Mouse (Mus musculus) bone marrow, adult 2 months (tissue): ENCODE data around the gene Dbp. TPM values are rescaled to one million over a fixed set of nuclear protein-coding genes. Genes with fewer than 3 reads are reported as not detected.
"Not testable (repeated sequence)": the region's sequence is repeated elsewhere in the genome, so short reads cannot be mapped to it uniquely, and the experiment has no call there.

Experiments
- H3K27ac ChIP-seq: fragments of 200-500 bp; 2 replicates; pipeline ENCODE4 v1.5.1; 2012; ENCODE audit warnings: low read depth, mild to moderate bottlenecking, control low read depth, inconsistent platforms, low read length; ENCODE audit not compliant: control insufficient read depth, poor library complexity, insufficient read depth
- H3K4me1 ChIP-seq: fragments of 200-500 bp; 2 replicates; pipeline ENCODE4 v1.6.1; 2011; ENCODE audit warnings: low read length; ENCODE audit not compliant: control insufficient read depth, insufficient read depth
- H3K4me3 ChIP-seq: fragments of 200-500 bp; replicated peaks from 2 replicates; pipeline ENCODE3; 2011; ENCODE audit warnings: mild to moderate bottlenecking, low read depth, low read length, control low read depth; ENCODE audit not compliant: control insufficient read depth
- CTCF ChIP-seq: fragments of 200-500 bp; IDR thresholded peaks from 2 replicates; pipeline ENCODE4 v1.5.1; 2011; ENCODE audit warnings: low read length, control low read depth; ENCODE audit not compliant: control insufficient read depth, insufficient read depth
- POLR2A ChIP-seq: fragments of 200-500 bp; IDR thresholded peaks from 2 replicates; pipeline ENCODE4 v1.6.1; 2011; ENCODE audit warnings: low read depth, mild to moderate bottlenecking, control low read depth, low read length, borderline replicate concordance; ENCODE audit not compliant: control insufficient read depth
- WGBS: fragments of 180-500 bp; shearing (Covaris S2); methylation state at CpG from one replicate; pipeline ENCODE4 v1.1.7; 2018; 5-methylcytosine and 5-hydroxymethylcytosine counted together
- polyA plus RNA-seq: library from polyadenylated mRNA; stranded (reverse); fragments of >200 nt; gene quantifications from 2 replicates; pipeline ENCODE4 v1.2.4, GENCODE M21; 2011; ENCODE audit warnings: low replicate concordance; ENCODE audit not compliant: missing spikeins, insufficient read depth, insufficient read length

Gene Dbp
- polyA plus RNA-seq: 8.6 and 19.3 TPM in 2 replicates

GRCm38 (mm10) chr7:45704730-45705442 lies at the start of gene Dbp:
Gene Dbp, plus strand, starts transcription at chr7:45705088.
- peak within 1 kb of the TSS; percentile 48 for H3K27ac ChIP-seq
- H3K4me1 ChIP-seq: peaks cover 11% of the 10 kb centered on the region
- H3K4me3 ChIP-seq: peak within 1 kb of the TSS; percentile 60
- WGBS: under 1% methylated on average over 36 of the region's 36 CpGs
- TF ChIP-seq CTCF: no peak
- TF ChIP-seq POLR2A: no peak

- Histone ChIP-seq H3K27ac (peak overlapping the region; percentile 61), H3K4me1 (no peaks in the 10 kb centered on the region), H3K4me3 (peak overlapping the region; percentile 46)
- 28% methylated on average over 11 of the region's 11 CpGs for WGBS
- TF ChIP-seq CTCF: no peak
- TF ChIP-seq POLR2A: no peak
Measured at GRCm38 (mm10) chr7:45660746-45661478, 44.0 kb upstream of the Dbp start.

- H3K27ac ChIP-seq, H3K4me3 ChIP-seq, H3K4me1 ChIP-seq: not testable (repeated sequence)
- 56% methylated on average over 6 of the region's 6 CpGs for WGBS
Measured at GRCm38 (mm10) chr7:45661702-45662101, 43.2 kb upstream of the Dbp start.

GRCm38 (mm10) chr7:45665303-45666138 lies 39.4 kb upstream of the Dbp start:
- Histone ChIP-seq H3K4me3 (no peak overlapping the region), H3K4me1 (no peaks in the 10 kb centered on the region), H3K27ac (no peak overlapping the region)
- WGBS: 71% methylated on average over 13 of the region's 13 CpGs
- TF ChIP-seq POLR2A (no peak), CTCF (no peak)

GRCm38 (mm10) chr7:45666161-45666560 lies 38.7 kb upstream of the Dbp start, which contains the start of gene Fut2:
Gene Fut2, minus strand, starts transcription at chr7:45666394.
- Histone ChIP-seq H3K4me1 (no peaks in the 10 kb centered on the region), H3K27ac (no peak within 1 kb of the TSS), H3K4me3 (no peak within 1 kb of the TSS)
- TF ChIP-seq CTCF (no peak), POLR2A (no peak)
- 75% methylated on average over 7 of the region's 7 CpGs for WGBS

GRCm38 (mm10) chr7:45667761-45668160 lies 37.1 kb upstream of the Dbp start:
- H3K27ac ChIP-seq: no peak overlapping the region
- no peaks in the 10 kb centered on the region for H3K4me1 ChIP-seq
- no peak for TF ChIP-seq CTCF
- TF ChIP-seq POLR2A: no peak
- no peak overlapping the region for H3K4me3 ChIP-seq
- WGBS: 94% methylated on average over 14 of the region's 14 CpGs

- 85% methylated on average over 9 of the region's 9 CpGs for WGBS
- H3K27ac ChIP-seq: no peak overlapping the region
Measured at GRCm38 (mm10) chr7:45668921-45669320, 36.0 kb upstream of the Dbp start.

More at GRCm38 (mm10) chr7:45668921-45669320, 36.0 kb upstream of the Dbp start:
- no peaks in the 10 kb centered on the region for H3K4me1 ChIP-seq
- TF ChIP-seq CTCF (peak; percentile 40), POLR2A (no peak)
- H3K4me3 ChIP-seq: no peak overlapping the region
